Mouse (Mus musculus): Measurements from ENCODE around the gene Srebf1. TPM values are rescaled to one million over a fixed set of nuclear protein-coding genes. Genes with fewer than 3 reads are reported as not detected.

The Srebf1 gene
- total and polyA plus RNA-seq, 3 experiments, result 69.8 to 126 (median 120) TPM

DNA sequence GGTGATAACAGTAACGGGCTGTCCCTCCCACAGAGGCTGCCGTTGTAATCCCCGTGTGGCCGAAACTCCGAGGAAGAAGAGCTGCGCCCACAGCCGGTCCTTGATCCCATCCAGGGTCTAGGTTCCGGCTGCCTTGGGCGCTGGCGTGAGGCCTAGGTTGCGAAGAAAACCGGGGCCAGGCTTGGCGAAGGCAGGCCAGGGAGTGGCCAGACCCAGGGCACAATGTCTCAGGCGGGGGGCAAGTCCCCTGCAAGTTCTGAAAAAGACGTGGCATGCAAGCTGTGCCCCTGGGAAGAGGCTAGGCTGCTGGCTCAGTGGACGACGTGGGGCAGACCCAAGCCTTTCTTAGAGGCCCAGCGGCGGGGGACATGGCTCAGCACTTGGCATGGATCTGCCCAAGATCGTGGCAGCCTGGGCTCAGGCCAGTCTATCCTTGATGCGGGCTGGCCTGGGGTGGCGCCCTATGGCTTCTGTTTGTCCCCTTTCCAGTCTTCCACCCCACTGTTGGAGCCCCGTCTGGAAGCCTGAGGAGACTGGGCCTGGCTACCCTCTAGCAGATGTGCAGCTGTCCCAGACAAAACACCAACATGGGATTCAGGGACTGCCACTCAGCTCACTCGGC is 24.3 kb downstream of the Srebf1 start:
- H3K9ac ChIP-seq (ENCODE audit: insufficient read depth, low read depth), result no peak overlapping the region

DNA sequence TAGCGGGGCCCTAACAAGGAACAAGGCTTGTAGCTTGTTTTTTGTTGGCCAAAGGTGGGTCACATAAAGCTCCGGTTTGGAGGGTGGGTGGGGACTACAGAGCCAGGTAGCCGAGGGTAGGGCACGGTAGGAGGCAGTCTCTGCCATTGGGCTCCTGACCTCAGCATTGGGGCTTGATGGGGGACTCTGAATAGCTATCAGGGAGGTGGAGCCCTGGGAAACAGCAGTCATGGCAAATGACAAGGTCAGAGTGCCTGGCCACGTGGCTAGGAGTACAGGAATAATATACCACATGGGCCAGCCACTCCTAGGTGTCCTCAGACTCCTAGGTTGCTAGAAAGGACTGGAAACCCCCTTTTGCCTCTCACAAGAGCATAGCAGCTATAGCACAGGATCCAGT is 26.0 kb downstream of the Srebf1 start:
- Histone ChIP-seq H3K27me3 (replicated peaks) (no peaks in the 10 kb centered on the region), H3K4me2 (ENCODE audit: insufficient read depth, low read depth, poor library complexity, severe bottlenecking) (no peak overlapping the region), H3K36me3 (replicated peaks in 1 of 2; ENCODE audit: control insufficient read depth in 1 of 2, insufficient read depth in 1 of 2, low read length in 1 of 2) (peaks cover 38 to 83% of the 10 kb centered on the region in 2 experiments), H3K79me2 (replicated peaks; ENCODE audit: control insufficient read depth, extremely low read depth, insufficient read depth, poor library complexity, severe bottlenecking) (no peaks in the 10 kb centered on the region), H3K27ac (ENCODE audit: insufficient read depth, low read depth) (no peak overlapping the region), H3K4me3 (replicated peaks in 1 of 3; ENCODE audit: low read depth in 2 of 3, low read length in 2 of 3, poor library complexity in 1 of 3) (no peak overlapping the region), H3K9ac (ENCODE audit: insufficient read depth, low read depth) (no peak overlapping the region), H3K4me1 (ENCODE audit: control insufficient read depth in 1 of 2, insufficient read depth in 2 of 2) (peaks cover 13 to 36% of the 10 kb centered on the region in 2 experiments), H3K9me3 (replicated peaks; ENCODE audit: low read length) (peaks cover 9% of the 10 kb centered on the region)
- TF ChIP-seq ELF1 (IDR thresholded peaks at IDR 0.05; ENCODE audit: low read depth, low read length) (no peak), CTCF (conservative IDR thresholded peaks at IDR 0.05 in 1 of 2, IDR thresholded peaks at IDR 0.05 in 1 of 2; ENCODE audit: low read depth in 2 of 2, low read length in 2 of 2) (no peak), USF1 (IDR thresholded peaks at IDR 0.05; ENCODE audit: low read depth, low read length) (no peak)
- dilution Hi-C loops (cut with MboI; ENCODE audit: extremely low pct_ligation_motif_present, extremely low pct_unique_long_range_greater_than_20kb, low sequenced_read_pairs) (no loop called here), in situ Hi-C loops (cut with MboI; ENCODE audit: low pct_ligation_motif_present, low pct_unique_long_range_greater_than_20kb, low sequenced_read_pairs) (loop anchor here (5.0 kb wide), 2 partner anchors 106 to 221 kb away; partner anchors contain the start of genes Atpaf2 and Gid4)
- no peak for DNase-seq (ENCODE audit: extremely low read depth)

More for the DNA sequence above, 24.3 kb downstream of the Srebf1 start:
- no peak overlapping the region for H3K4me2 ChIP-seq (ENCODE audit: insufficient read depth, low read depth, poor library complexity, severe bottlenecking)
- peaks cover 5 to 18% of the 10 kb centered on the region in 2 experiments for H3K4me1 ChIP-seq (ENCODE audit: control insufficient read depth in 1 of 2, insufficient read depth in 2 of 2)
- no peaks in the 10 kb centered on the region for H3K27me3 ChIP-seq (replicated peaks)
- peaks cover 55 to 95% of the 10 kb centered on the region in 2 experiments for H3K36me3 ChIP-seq (replicated peaks in 1 of 2; ENCODE audit: control insufficient read depth in 1 of 2, insufficient read depth in 1 of 2, low read length in 1 of 2)
- TF ChIP-seq POLR2A (IDR thresholded peaks at IDR 0.05; ENCODE audit: low read depth, low read length), result 0 out of 2 replicates have a peak, but pooled peaks have one; percentile 15
- no peak for TF ChIP-seq CHD1 (IDR thresholded peaks at IDR 0.05; ENCODE audit: low read depth, low read length)
- no peak for DNase-seq (ENCODE audit: extremely low read depth)
- H3K79me2 ChIP-seq (replicated peaks; ENCODE audit: control insufficient read depth, extremely low read depth, insufficient read depth, poor library complexity, severe bottlenecking), result no peaks in the 10 kb centered on the region
- no peak overlapping the region for H3K4me3 ChIP-seq (replicated peaks in 1 of 3; ENCODE audit: low read depth in 2 of 3, low read length in 2 of 3, poor library complexity in 1 of 3)
- in situ Hi-C loops (cut with MboI; ENCODE audit: low pct_ligation_motif_present, low pct_unique_long_range_greater_than_20kb, low sequenced_read_pairs) (loop anchor here (5.0 kb wide), 2 partner anchors 104 to 219 kb away; partner anchors contain the start of genes Atpaf2 and Gid4), dilution Hi-C loops (cut with MboI; ENCODE audit: extremely low pct_ligation_motif_present, extremely low pct_unique_long_range_greater_than_20kb, low sequenced_read_pairs) (no loop called here)
- H3K9me3 ChIP-seq (replicated peaks; ENCODE audit: low read length), result peaks cover 9% of the 10 kb centered on the region
- no peak overlapping the region for H3K27ac ChIP-seq (ENCODE audit: insufficient read depth, low read depth)

DNA sequence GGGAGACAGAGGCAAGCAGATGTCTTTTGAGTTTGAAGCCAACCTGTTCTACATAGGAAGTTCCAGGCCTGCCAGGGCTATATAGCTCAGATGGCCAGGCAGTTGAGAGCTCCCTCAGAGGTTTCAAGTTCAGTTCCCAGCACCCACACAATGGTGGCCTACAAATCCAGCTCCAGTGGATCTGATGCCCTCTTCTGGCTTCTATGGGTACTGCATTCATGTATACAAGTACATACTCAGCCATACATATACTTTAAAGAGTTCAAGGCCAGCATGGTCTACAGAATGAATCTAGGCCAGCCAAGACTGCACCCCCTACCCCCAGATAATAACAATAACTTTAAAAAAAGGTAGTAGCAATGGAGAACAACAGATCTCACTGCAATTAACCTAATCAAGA is 27.3 kb downstream of the Srebf1 start:
- Histone ChIP-seq H3K27me3 (replicated peaks) (no peaks in the 10 kb centered on the region), H3K9me3 (replicated peaks; ENCODE audit: low read length) (peaks cover 9% of the 10 kb centered on the region), H3K36me3 (replicated peaks in 1 of 2; ENCODE audit: control insufficient read depth in 1 of 2, insufficient read depth in 1 of 2, low read length in 1 of 2) (peaks cover 25 to 83% of the 10 kb centered on the region in 2 experiments), H3K79me2 (replicated peaks; ENCODE audit: control insufficient read depth, extremely low read depth, insufficient read depth, poor library complexity, severe bottlenecking) (no peaks in the 10 kb centered on the region), H3K4me3 (replicated peaks in 1 of 3; ENCODE audit: low read depth in 2 of 3, low read length in 2 of 3, poor library complexity in 1 of 3) (no peak overlapping the region), H3K4me1 (ENCODE audit: control insufficient read depth in 1 of 2, insufficient read depth in 2 of 2) (peaks cover 18 to 48% of the 10 kb centered on the region in 2 experiments), H3K27ac (ENCODE audit: insufficient read depth, low read depth) (no peak overlapping the region), H3K9ac (ENCODE audit: insufficient read depth, low read depth) (no peak overlapping the region), H3K4me2 (ENCODE audit: insufficient read depth, low read depth, poor library complexity, severe bottlenecking) (no peak overlapping the region)
- peak; percentile 55 for DNase-seq (ENCODE audit: extremely low read depth)
- dilution Hi-C loops (cut with MboI; ENCODE audit: extremely low pct_ligation_motif_present, extremely low pct_unique_long_range_greater_than_20kb, low sequenced_read_pairs), result no loop called here
- in situ Hi-C loops (cut with MboI; ENCODE audit: low pct_ligation_motif_present, low pct_unique_long_range_greater_than_20kb, low sequenced_read_pairs), result loop anchor here (5.0 kb wide), 2 partner anchors 107 to 222 kb away; partner anchors contain the start of genes Atpaf2 and Gid4
- peak; percentile 58 for TF ChIP-seq RAD21 (IDR thresholded peaks at IDR 0.05; ENCODE audit: low read depth, low read length)
- TF ChIP-seq POLR2A (IDR thresholded peaks at IDR 0.05; ENCODE audit: low read depth, low read length), result no peak
- peak; percentile 66 for TF ChIP-seq SMC3 (IDR thresholded peaks at IDR 0.05; ENCODE audit: low read depth, low read length)
- TF ChIP-seq CTCF (conservative IDR thresholded peaks at IDR 0.05 in 1 of 2, IDR thresholded peaks at IDR 0.05 in 1 of 2; ENCODE audit: low read depth in 2 of 2, low read length in 2 of 2), result peak; percentile 49 to 71

Measured in CH12.LX (cell line).